Mouse (Mus musculus) heart, embryonic 16.5 days (tissue): ENCODE results near the gene Smox. TPM values are rescaled to one million over a fixed set of nuclear protein-coding genes. Genes with fewer than 3 reads are reported as not detected.
A peak's percentile ranks its signal among the peaks of the same experiment; 100 is the strongest.
"Not testable (repeated sequence)": the region's sequence is repeated elsewhere in the genome, so short reads cannot be mapped to it uniquely, and the experiment has no call there.

Source experiments
- ATAC-seq: fragments of 200-750 bp; cut with Nextera tagmentation; replicated peaks from 2 replicates; pipeline ENCODE4 v1.8.0; 2017; ENCODE audit warnings: moderate number of reproducible peaks; ENCODE audit not compliant: insufficient read depth, low FRiP score; ENCODE audit errors: extremely low read depth
- H3K27ac ChIP-seq: fragments of 300-500 bp; sonication (generic); 2 replicates; pipeline ENCODE4 v1.5.1; 2014; ENCODE audit warnings: mild to moderate bottlenecking, low read length, control low read depth, moderate library complexity
- H3K27me3 ChIP-seq: fragments of 300-500 bp; sonication (generic); 2 replicates; pipeline ENCODE4 v1.6.1; 2014; ENCODE audit warnings: low read length, mixed read lengths; ENCODE audit not compliant: control insufficient read depth, insufficient read depth
- H3K36me3 ChIP-seq: fragments of 300-500 bp; sonication (generic); 2 replicates; pipeline ENCODE4 v1.6.1; 2014; ENCODE audit not compliant: control insufficient read depth, insufficient read depth
- H3K4me1 ChIP-seq: fragments of 300-500 bp; sonication (generic); 2 replicates; pipeline ENCODE4 v1.6.1; 2014; ENCODE audit warnings: low read length, mixed read lengths; ENCODE audit not compliant: control insufficient read depth, insufficient read depth
- H3K4me2 ChIP-seq: fragments of 300-500 bp; sonication (generic); 2 replicates; pipeline ENCODE4 v1.6.1; 2014; ENCODE audit warnings: low read depth, mild to moderate bottlenecking, control low read depth, low read length
- H3K4me3 ChIP-seq: fragments of 300-500 bp; sonication (generic); 2 replicates; pipeline ENCODE4 v1.5.1; 2014; ENCODE audit warnings: mild to moderate bottlenecking, control low read depth, low read length
- H3K9ac ChIP-seq: fragments of 300-500 bp; sonication (generic); 2 replicates; pipeline ENCODE4 v1.6.1; 2014; ENCODE audit warnings: low read length, control low read depth
- H3K9me3 ChIP-seq: fragments of 300-500 bp; sonication (generic); replicated peaks from 2 replicates; pipeline ENCODE4 v1.6.1; 2016; ENCODE audit warnings: low read length; ENCODE audit not compliant: control insufficient read depth
- WGBS: fragments of 180-500 bp; shearing (Covaris S2); extraction: QIAGEN DNeasy Blood & Tissue Kit; methylation state at CpG from one replicate; pipeline ENCODE4 v1.1.7; 2014; 5-methylcytosine and 5-hydroxymethylcytosine counted together
- polyA plus RNA-seq: library from polyadenylated mRNA; unstranded; fragments of >200 nt; fragmentation: Nextera tagmentation; extraction: Ambion mirVana; gene quantifications from 2 replicates; pipeline ENCODE4 v1.2.1, GENCODE M21; 2015

Smox gene
- polyA plus RNA-seq, 1 experiment from 2014 or later = 32.7 TPM

- no peaks in the 10 kb centered on the region for H3K36me3 ChIP-seq
- H3K9ac ChIP-seq = no peak overlapping the region
- 0 out of 2 replicates have a peak, but pooled peaks cover 4% of the 10 kb centered on the region for H3K4me1 ChIP-seq
- no peaks in the 10 kb centered on the region; the same call in 1 of the 2 replicates for H3K9me3 ChIP-seq
- peak overlapping the region; percentile 58 for H3K27ac ChIP-seq
- ATAC-seq = 0 out of 2 replicates have a peak, but pooled peaks have one; percentile 23
- no peaks in the 10 kb centered on the region for H3K27me3 ChIP-seq
- WGBS = 43% methylated on average over 9 of the region's 9 CpGs
- H3K4me3 ChIP-seq = no peak overlapping the region
- no peak overlapping the region for H3K4me2 ChIP-seq
Observed at GRCm38 (mm10) chr2:131460946-131461682, 30.2 kb upstream of the Smox start.

GRCm38 (mm10) chr2:131462991-131463390 lies 28.3 kb upstream of the Smox start:
- 76% methylated on average over 4 of the region's 4 CpGs for WGBS
- H3K36me3 ChIP-seq = no peaks in the 10 kb centered on the region
- H3K9ac ChIP-seq = no peak overlapping the region
- no peak for ATAC-seq
- no peak overlapping the region for H3K4me3 ChIP-seq
- no peaks in the 10 kb centered on the region for H3K4me1 ChIP-seq
- no peaks in the 10 kb centered on the region for H3K27me3 ChIP-seq
- H3K9me3 ChIP-seq = no peaks in the 10 kb centered on the region; the same call in 1 of the 2 replicates
- no peak overlapping the region for H3K27ac ChIP-seq
- H3K4me2 ChIP-seq = no peak overlapping the region

GRCm38 (mm10) chr2:131464147-131464546 lies 27.1 kb upstream of the Smox start:
- Histone ChIP-seq H3K27me3 (no peaks in the 10 kb centered on the region), H3K9ac (no peak overlapping the region), H3K4me2 (no peak overlapping the region), H3K27ac (no peak overlapping the region), H3K36me3 (no peaks in the 10 kb centered on the region), H3K9me3 (no peaks in the 10 kb centered on the region; the same call in 1 of the 2 replicates), H3K4me1 (no peaks in the 10 kb centered on the region), H3K4me3 (no peak overlapping the region)
- no peak for ATAC-seq
- 85% methylated on average over 2 of the region's 2 CpGs for WGBS

- no peak overlapping the region for H3K9ac ChIP-seq
- no peaks in the 10 kb centered on the region for H3K27me3 ChIP-seq
- no peak overlapping the region for H3K27ac ChIP-seq
- 66% methylated on average over 2 of the region's 2 CpGs for WGBS
- no peaks in the 10 kb centered on the region for H3K36me3 ChIP-seq
- 0 out of 2 replicates have a peak, but pooled peaks cover 2% of the 10 kb centered on the region for H3K4me1 ChIP-seq
- no peak for ATAC-seq
- no peaks in the 10 kb centered on the region; the same call in 1 of the 2 replicates for H3K9me3 ChIP-seq
- no peak overlapping the region for H3K4me2 ChIP-seq
- no peak overlapping the region for H3K4me3 ChIP-seq
Observed at GRCm38 (mm10) chr2:131466732-131467131, 24.6 kb upstream of the Smox start.

- Histone ChIP-seq H3K9ac (no peak overlapping the region), H3K27me3 (no peaks in the 10 kb centered on the region), H3K4me1 (0 out of 2 replicates have a peak, but pooled peaks cover 2% of the 10 kb centered on the region), H3K27ac (no peak overlapping the region), H3K9me3 (no peaks in the 10 kb centered on the region), H3K4me2 (no peak overlapping the region), H3K36me3 (no peaks in the 10 kb centered on the region), H3K4me3 (no peak overlapping the region)
- ATAC-seq = 0 out of 2 replicates have a peak, but pooled peaks have one; percentile 45
- WGBS = 47% methylated on average over 1 of the region's 1 CpGs
Observed at GRCm38 (mm10) chr2:131469916-131470315, 21.4 kb upstream of the Smox start.

GRCm38 (mm10) chr2:131473749-131474148 lies 17.5 kb upstream of the Smox start:
- Histone ChIP-seq H3K9me3 (no peaks in the 10 kb centered on the region), H3K4me3 (no peak overlapping the region), H3K27me3 (no peaks in the 10 kb centered on the region), H3K36me3 (no peaks in the 10 kb centered on the region), H3K4me1 (0 out of 2 replicates have a peak, but pooled peaks cover 2% of the 10 kb centered on the region), H3K4me2 (no peak overlapping the region), H3K9ac (no peak overlapping the region), H3K27ac (no peak overlapping the region)
- no peak for ATAC-seq
- 84% methylated on average over 6 of the region's 6 CpGs for WGBS

GRCm38 (mm10) chr2:131477105-131477504 lies 14.2 kb upstream of the Smox start:
- H3K4me3 ChIP-seq, H3K4me2 ChIP-seq, ATAC-seq, H3K36me3 ChIP-seq, H3K27me3 ChIP-seq, H3K4me1 ChIP-seq, H3K27ac ChIP-seq, H3K9ac ChIP-seq, H3K9me3 ChIP-seq: not testable (repeated sequence)
- WGBS = 92% methylated on average over 5 of the region's 5 CpGs

- no peaks in the 10 kb centered on the region for H3K4me1 ChIP-seq
- no peak for ATAC-seq
- H3K4me2 ChIP-seq = no peak overlapping the region
- H3K9me3 ChIP-seq = no peaks in the 10 kb centered on the region; the same call in 1 of the 2 replicates
- no peak overlapping the region; the same call in 1 of the 2 replicates for H3K27ac ChIP-seq
- WGBS = 80% methylated on average over 6 of the region's 6 CpGs
- H3K9ac ChIP-seq = no peak overlapping the region
- no peak overlapping the region for H3K4me3 ChIP-seq
- peaks cover 2% of the 10 kb centered on the region; the same call in 1 of the 2 replicates for H3K36me3 ChIP-seq
- no peaks in the 10 kb centered on the region for H3K27me3 ChIP-seq
Observed at GRCm38 (mm10) chr2:131477917-131478316, 13.4 kb upstream of the Smox start.

GRCm38 (mm10) chr2:131478349-131478748 lies 12.9 kb upstream of the Smox start:
- H3K27me3 ChIP-seq = no peaks in the 10 kb centered on the region
- H3K4me1 ChIP-seq = no peaks in the 10 kb centered on the region
- no peaks in the 10 kb centered on the region; the same call in 1 of the 2 replicates for H3K9me3 ChIP-seq
- H3K9ac ChIP-seq = no peak overlapping the region
- no peak overlapping the region; the same call in 1 of the 2 replicates for H3K27ac ChIP-seq
- H3K4me3 ChIP-seq = no peak overlapping the region
- no peak overlapping the region for H3K4me2 ChIP-seq
- 75% methylated on average over 8 of the region's 8 CpGs for WGBS
- ATAC-seq = peak; percentile 14; the same call in 1 of the 2 replicates
- peaks cover 2% of the 10 kb centered on the region; the same call in 1 of the 2 replicates for H3K36me3 ChIP-seq
